Mouse (Mus musculus) liver, embryonic 11.5 days (tissue): ENCODE results near the gene Mthfd1. TPM values are rescaled to one million over a fixed set of nuclear protein-coding genes. Genes with fewer than 3 reads are reported as not detected.

Experiments
- ATAC-seq: fragments of 200-750 bp; cut with Nextera tagmentation; replicated peaks from 2 replicates; pipeline ENCODE4 v1.8.0; 2017; ENCODE audit warnings: moderate number of reproducible peaks, mild to moderate bottlenecking, moderate TSS enrichment, moderate library complexity; ENCODE audit not compliant: low FRiP score
- DNase-seq: peaks from one replicate; pipeline ENCODE4 v3.0.0-alpha.2; 2017; ENCODE audit warnings: low spot score
- H3K27ac ChIP-seq: fragments of 300-500 bp; sonication (generic); 2 replicates; pipeline ENCODE4 v1.5.1; 2014; ENCODE audit warnings: mild to moderate bottlenecking, low read depth, low read length, control low read depth
- H3K27me3 ChIP-seq: fragments of 300-500 bp; sonication (generic); replicated peaks from 2 replicates; pipeline ENCODE4 v1.6.1; 2014; ENCODE audit warnings: low read length, mixed read lengths; ENCODE audit not compliant: control insufficient read depth, insufficient read depth
- H3K36me3 ChIP-seq: fragments of 300-500 bp; sonication (generic); 2 replicates; pipeline ENCODE4 v1.6.1; 2014; ENCODE audit warnings: mild to moderate bottlenecking, low read length, moderate library complexity, mixed read lengths; ENCODE audit not compliant: control insufficient read depth, insufficient read depth
- H3K4me1 ChIP-seq: fragments of 300-500 bp; sonication (generic); replicated peaks from 2 replicates; pipeline ENCODE4 v1.6.1; 2014; ENCODE audit warnings: low read length, mixed read lengths; ENCODE audit not compliant: control insufficient read depth, insufficient read depth
- H3K4me2 ChIP-seq: fragments of 300-500 bp; sonication (generic); 2 replicates; pipeline ENCODE4 v1.6.1; 2014; ENCODE audit warnings: mild to moderate bottlenecking, control low read depth, moderate library complexity
- H3K4me3 ChIP-seq: fragments of 300-500 bp; sonication (generic); 2 replicates; pipeline ENCODE4 v1.5.1; 2014; ENCODE audit warnings: low read depth, low read length, control low read depth
- H3K9ac ChIP-seq: fragments of 300-500 bp; sonication (generic); 2 replicates; pipeline ENCODE4 v1.6.1; 2014; ENCODE audit warnings: low read depth, low read length, control low read depth
- H3K9me3 ChIP-seq: fragments of 300-500 bp; sonication (generic); 2 replicates; pipeline ENCODE4 v1.6.1; 2016; ENCODE audit warnings: low read length, inconsistent platforms, mixed read lengths; ENCODE audit not compliant: control insufficient read depth
- WGBS: fragments of 180-500 bp; shearing (Covaris S2); extraction: QIAGEN DNeasy Blood & Tissue Kit; methylation state at CpG from one replicate; pipeline ENCODE4 v1.1.7; 2014; 5-methylcytosine and 5-hydroxymethylcytosine counted together
- polyA plus RNA-seq: library from polyadenylated mRNA; unstranded; fragments of >200 nt; fragmentation: Nextera tagmentation; extraction: Ambion mirVana; gene quantifications from 2 replicates; pipeline ENCODE4 v1.2.1, GENCODE M21; 2014

Mthfd1 gene
- polyA plus RNA-seq, 1 experiment from 2014 or later = 178 TPM

GRCm38 (mm10) chr12:76362303-76362676 lies 107.2 kb downstream of the Mthfd1 start:
- Histone ChIP-seq H3K27me3 (no peaks in the 10 kb centered on the region), H3K4me1 (peaks cover 29% of the 10 kb centered on the region), H3K4me2 (peak overlapping the region; percentile 58), H3K9me3 (no peaks in the 10 kb centered on the region), H3K9ac (peak overlapping the region; percentile 59), H3K4me3 (no peak overlapping the region), H3K36me3 (peaks cover 4% of the 10 kb centered on the region; the same call in 1 of the 2 replicates), H3K27ac (peak overlapping the region; percentile 95)
- WGBS = 46% methylated on average over 9 of the region's 9 CpGs
- ATAC-seq (peak; percentile 30; the same call in 1 of the 2 replicates), DNase-seq (no peak)

DNA sequence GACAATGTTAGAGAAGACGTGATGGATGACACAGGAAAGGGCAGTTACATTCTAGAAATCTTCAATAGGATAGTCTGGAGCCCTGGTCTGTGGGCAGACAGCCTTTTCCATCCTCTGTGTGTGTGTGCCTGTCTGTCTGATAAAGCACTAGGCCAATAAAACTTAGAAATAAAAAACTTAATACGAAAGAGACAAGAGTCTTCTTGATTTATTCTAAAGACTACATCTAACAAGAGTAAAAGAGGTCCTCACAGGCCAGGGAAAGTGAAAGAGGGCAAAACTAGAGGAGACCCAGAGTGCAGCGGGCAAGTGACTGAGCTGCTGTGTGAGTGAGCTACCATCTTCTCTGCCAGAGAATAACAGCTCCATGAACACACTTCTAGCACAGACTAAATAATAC lies 111.2 kb downstream of the Mthfd1 start:
- DNase-seq (no peak), ATAC-seq (no peak)
- H3K4me2 ChIP-seq = 0 out of 2 replicates have a peak overlapping the region, but pooled peaks have one; percentile 6
- no peaks in the 10 kb centered on the region for H3K27me3 ChIP-seq
- 80% methylated on average over 3 of the region's 3 CpGs for WGBS
- no peak overlapping the region for H3K4me3 ChIP-seq
- H3K27ac ChIP-seq = no peak overlapping the region; the same call in 1 of the 2 replicates
- no peak overlapping the region for H3K9ac ChIP-seq
- H3K4me1 ChIP-seq = peaks cover 39% of the 10 kb centered on the region
- H3K36me3 ChIP-seq = no peaks in the 10 kb centered on the region
- H3K9me3 ChIP-seq = no peaks in the 10 kb centered on the region

DNA sequence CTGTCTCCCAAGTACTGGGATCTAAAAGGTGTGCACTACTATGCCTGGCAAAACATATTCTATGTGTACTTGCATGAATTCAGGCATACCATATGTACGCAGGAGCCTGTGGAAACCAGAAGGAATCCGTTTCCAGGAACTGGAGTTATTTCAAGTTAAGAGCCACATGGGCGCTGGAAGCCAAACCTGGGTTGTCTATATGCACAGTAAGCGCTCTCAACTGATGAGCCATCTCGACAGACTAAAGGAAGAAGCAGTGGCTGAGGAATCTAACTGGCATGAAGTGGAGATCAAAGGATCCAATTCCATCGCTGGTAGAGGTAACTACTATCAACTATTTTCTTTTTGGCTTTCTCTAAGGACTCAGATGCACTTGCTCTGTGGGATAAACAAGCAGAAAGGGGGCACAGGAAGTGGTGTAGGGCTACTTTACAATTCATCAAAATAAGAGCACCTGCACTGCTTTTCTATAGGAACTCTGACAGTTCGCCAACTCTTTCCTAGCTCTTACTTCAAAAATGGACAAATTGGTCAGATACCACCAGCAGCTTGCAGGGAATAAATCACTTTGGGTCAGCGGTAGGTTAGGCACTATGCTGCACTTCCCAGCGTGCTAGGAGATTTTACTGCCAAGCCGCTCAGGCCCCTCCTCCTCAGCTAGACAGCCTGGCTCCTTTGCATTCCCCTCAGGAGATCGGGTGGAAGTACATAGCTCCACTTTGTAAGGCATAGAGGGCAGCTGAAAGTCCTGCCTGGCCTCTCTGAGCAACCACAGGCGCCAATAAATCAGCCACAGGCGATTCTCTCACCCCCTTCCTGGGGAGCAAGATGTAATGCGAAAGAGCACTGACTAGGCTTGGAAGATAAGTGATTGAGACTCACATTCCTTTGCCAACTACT lies 112.2 kb downstream of the Mthfd1 start:
- no peak for ATAC-seq
- Histone ChIP-seq H3K4me1 (peaks cover 33% of the 10 kb centered on the region), H3K27ac (peak overlapping the region; percentile 100), H3K9ac (peak overlapping the region; percentile 99), H3K4me3 (peak overlapping the region; percentile 91), H3K36me3 (no peaks in the 10 kb centered on the region), H3K4me2 (peak overlapping the region; percentile 82), H3K27me3 (no peaks in the 10 kb centered on the region), H3K9me3 (no peaks in the 10 kb centered on the region)
- WGBS = 23% methylated on average over 14 of the region's 14 CpGs
- DNase-seq = no peak

DNA sequence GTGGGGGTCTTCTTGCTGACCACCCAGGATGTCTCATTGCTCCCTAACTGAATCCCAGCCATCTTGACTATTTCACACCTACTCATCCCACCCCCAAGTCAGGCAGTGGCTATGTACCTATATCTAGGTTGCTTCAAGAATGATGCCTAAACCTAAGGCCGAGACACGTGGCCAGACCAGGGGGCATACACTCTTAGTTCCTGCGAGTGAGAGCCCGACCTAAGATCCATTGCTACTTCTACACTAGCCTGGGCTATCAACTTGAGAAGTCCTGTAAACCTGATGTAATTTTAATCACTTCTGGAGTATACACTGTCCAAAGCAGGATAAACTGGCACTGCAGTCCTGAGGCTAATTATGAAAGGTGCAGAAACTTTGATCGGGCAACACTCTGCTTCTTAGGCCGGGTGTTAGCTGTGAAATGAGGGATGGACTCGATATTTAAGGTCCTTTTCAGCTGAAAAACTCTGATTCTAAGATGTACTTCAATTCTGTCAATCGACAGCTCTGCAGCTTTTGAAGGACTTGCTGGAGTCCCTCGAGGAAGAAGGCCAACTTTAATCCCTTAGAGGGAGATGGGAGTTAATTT lies 113.2 kb downstream of the Mthfd1 start:
- peak overlapping the region; percentile 82 for H3K4me2 ChIP-seq
- ATAC-seq = no peak
- DNase-seq = no peak
- H3K4me1 ChIP-seq = peaks cover 36% of the 10 kb centered on the region
- H3K9me3 ChIP-seq = no peaks in the 10 kb centered on the region
- 8% methylated on average over 9 of the region's 9 CpGs for WGBS
- H3K36me3 ChIP-seq = no peaks in the 10 kb centered on the region
- no peaks in the 10 kb centered on the region for H3K27me3 ChIP-seq
- H3K9ac ChIP-seq = peak overlapping the region; percentile 99
- H3K4me3 ChIP-seq = peak overlapping the region; percentile 91
- peak overlapping the region; percentile 100 for H3K27ac ChIP-seq

GRCm38 (mm10) chr12:76368790-76369205 lies 113.7 kb downstream of the Mthfd1 start:
- Histone ChIP-seq H3K4me1 (peaks cover 36% of the 10 kb centered on the region), H3K9me3 (no peaks in the 10 kb centered on the region), H3K27ac (peak overlapping the region; percentile 100), H3K4me2 (peak overlapping the region; percentile 82), H3K9ac (peak overlapping the region; percentile 99), H3K36me3 (no peaks in the 10 kb centered on the region), H3K27me3 (no peaks in the 10 kb centered on the region), H3K4me3 (peak overlapping the region; percentile 91)
- under 1% methylated on average over 26 of the region's 26 CpGs for WGBS
- ATAC-seq (peak; percentile 27), DNase-seq (no peak)

Other genes starting within 250 kb of the Mthfd1 start
- gene Esr2, start 78.0 kb upstream of the Mthfd1 start, polyA plus RNA-seq = 0.15 and 0.29 TPM in 2 replicates
- 0.10 TPM in 1 of 2 replicates, not detected in the other for gene Tex21, start 8.6 kb upstream of the Mthfd1 start, polyA plus RNA-seq
- 2.4 and 2.8 TPM in 2 replicates for gene Akap5, start 69.6 kb downstream of the Mthfd1 start, polyA plus RNA-seq
- 14.3 and 16.6 TPM in 2 replicates for gene Zbtb25, start 114.3 kb downstream of the Mthfd1 start, polyA plus RNA-seq
- 9.4 and 11.1 TPM in 2 replicates for gene Zbtb1, start 115.0 kb downstream of the Mthfd1 start, polyA plus RNA-seq
- 4.2 and 5.4 TPM in 2 replicates for gene Hspa2, start 148.9 kb downstream of the Mthfd1 start, polyA plus RNA-seq
- 0.51 TPM in 2 replicates for gene Ppp1r36, start 162.2 kb downstream of the Mthfd1 start, polyA plus RNA-seq